ENCODE assay signal across 14 mouse cellular contexts in the genomic region with DNA sequence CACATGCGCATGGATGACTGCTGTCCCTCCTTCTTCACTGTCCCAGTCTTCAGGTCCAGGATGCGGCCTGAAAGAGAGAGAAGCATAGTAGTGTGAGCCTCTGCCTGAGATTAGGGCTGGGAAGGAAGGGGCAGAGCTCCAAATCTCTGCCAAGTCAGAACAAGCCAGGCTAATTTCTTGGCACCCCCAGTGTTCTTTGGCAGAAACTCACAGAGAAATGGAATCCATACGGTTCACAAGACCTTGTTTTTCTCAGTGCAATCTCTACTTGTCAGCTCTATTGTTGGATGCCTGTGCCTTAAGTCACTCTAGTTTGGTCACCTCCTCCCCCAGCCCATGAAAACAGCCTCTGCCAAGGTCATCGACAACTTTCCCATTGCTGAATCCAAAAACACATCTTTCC.
DNase-seq lines count a peak whose midpoint lies in the region; ATAC-seq lines count a peak whose summit lies in the region.
"Had no signal": no experiment of that assay in that cellular context is flagged by ENCODE, and none has a peak within 500 bp of the region (broad histone marks: within the 10 kb centered on the region; RNA-seq: fewer than 3 reads in every experiment).

No protein-coding gene starts in this region.

- peaks cover 6% of the 10 kb centered on the region for H3K4me1 ChIP-seq in lung, embryonic 16.5 days (replicated peaks; ENCODE audit: control insufficient read depth, insufficient read depth, low read length)
- peaks cover 9% of the 10 kb centered on the region for H3K4me1 ChIP-seq in embryonic facial prominence, embryonic 15.5 days
- H3K4me1 ChIP-seq: hindbrain, embryonic 10.5 days had no signal

- no peak overlapping the region for H3K27ac ChIP-seq in lung, embryonic 16.5 days (ENCODE audit: low read length)
- H3K27ac ChIP-seq in embryonic facial prominence, embryonic 15.5 days (replicated peaks): peak overlapping the region; percentile 45
- H3K27ac ChIP-seq: hindbrain, embryonic 10.5 days; limb, embryonic 12.5 days had no signal

- peak; percentile 45 for ATAC-seq in lung, embryonic 16.5 days (ENCODE audit: low read depth)
- ATAC-seq in embryonic facial prominence, embryonic 15.5 days (ENCODE audit: insufficient number of reproducible peaks, low FRiP score, low TSS enrichment, low read depth): peak; percentile 45
- no peak for ATAC-seq in erythroid progenitor cell, adult 5-6 weeks (replicated peaks; ENCODE audit: low FRiP score, poor library complexity, severe bottlenecking)

- no peaks in the 10 kb centered on the region for H3K27me3 ChIP-seq in lung, embryonic 16.5 days (ENCODE audit: control insufficient read depth, insufficient read depth, low read depth, low read length)
- H3K27me3 ChIP-seq in embryonic facial prominence, embryonic 15.5 days: no peaks in the 10 kb centered on the region
- H3K27me3 ChIP-seq: limb, embryonic 12.5 days had no signal

- no peaks in the 10 kb centered on the region for H3K36me3 ChIP-seq in lung, embryonic 16.5 days (ENCODE audit: control insufficient read depth, insufficient read depth, low read length)
- no peaks in the 10 kb centered on the region for H3K36me3 ChIP-seq in embryonic facial prominence, embryonic 15.5 days

- peak; percentile 81 for DNase-seq in heart, adult 11 months
- no peak for DNase-seq in heart, postnatal 36 days
- no peak for DNase-seq in lung, adult 18-20 months
- DNase-seq in ovary, postnatal 14 days (ENCODE audit: low spot score): peak; percentile 35
- DNase-seq in layer of hippocampus, postnatal 14 days (ENCODE audit: low spot score in 2 of 2): no peak
- DNase-seq: adrenal gland, postnatal 36 days; cerebellum, adult 18-20 months; kidney, adult 11 months; layer of hippocampus, adult 9-11 months had no signal

- intact Hi-C loops in heart, postnatal 36 days (cut with DNase I): no loop called here

- 60% methylated on average over 4 of the region's 4 CpGs for WGBS in lung, embryonic 16.5 days
- 62% methylated on average over 4 of the region's 4 CpGs for WGBS in embryonic facial prominence, embryonic 15.5 days

- H3K9me3 ChIP-seq in lung, embryonic 16.5 days (ENCODE audit: control insufficient read depth, low read length): no peaks in the 10 kb centered on the region
- H3K9me3 ChIP-seq in embryonic facial prominence, embryonic 15.5 days (replicated peaks): no peaks in the 10 kb centered on the region
- H3K9me3 ChIP-seq: hindbrain, embryonic 10.5 days; limb, embryonic 12.5 days had no signal

- H3K9ac ChIP-seq in lung, embryonic 16.5 days (ENCODE audit: low read length): no peak overlapping the region
- no peak overlapping the region for H3K9ac ChIP-seq in embryonic facial prominence, embryonic 15.5 days
- H3K9ac ChIP-seq: limb, embryonic 12.5 days had no signal

- no peak overlapping the region for H3K4me3 ChIP-seq in lung, embryonic 16.5 days (ENCODE audit: low read length)
- no peak overlapping the region for H3K4me3 ChIP-seq in embryonic facial prominence, embryonic 15.5 days (replicated peaks)
- H3K4me3 ChIP-seq: hindbrain, embryonic 10.5 days; limb, embryonic 12.5 days had no signal

- no peak overlapping the region for H3K4me2 ChIP-seq in lung, embryonic 16.5 days (ENCODE audit: low read depth, low read length)
- no peak overlapping the region for H3K4me2 ChIP-seq in embryonic facial prominence, embryonic 15.5 days (replicated peaks)
- H3K4me2 ChIP-seq: limb, embryonic 12.5 days had no signal

Comparison
In these comparisons a context has a peak if more than half of its experiments do, and no peak if none do; other contexts are left out.
1. DNase-seq: peak in heart, adult 11 months (single experiment) and ovary, postnatal 14 days (single experiment); none in heart, postnatal 36 days (0 of 2), lung, adult 18-20 months (0 of 2) and layer of hippocampus, postnatal 14 days (0 of 2).